Mouse (Mus musculus) forebrain, embryonic 16.5 days (tissue): ENCODE data around the gene Tcp10c. TPM values are rescaled to one million over a fixed set of nuclear protein-coding genes. Genes with fewer than 3 reads are reported as not detected.
"Not testable (repeated sequence)": the region's sequence is repeated elsewhere in the genome, so short reads cannot be mapped to it uniquely, and the experiment has no call there.

ENCODE experiments used
- ATAC-seq: fragments of 200-750 bp; cut with Nextera tagmentation; 2 replicates; pipeline ENCODE4 v1.8.0; 2017; ENCODE audit warnings: mild to moderate bottlenecking, moderate library complexity
- H3K27ac ChIP-seq: fragments of 300-500 bp; sonication (generic); 2 replicates; pipeline ENCODE4 v1.5.1; 2014; ENCODE audit warnings: low read length, control low read depth
- H3K27me3 ChIP-seq: fragments of 300-500 bp; sonication (generic); replicated peaks from 2 replicates; pipeline ENCODE4 v1.6.1; 2014; ENCODE audit warnings: low read length; ENCODE audit not compliant: control insufficient read depth, insufficient read depth
- H3K36me3 ChIP-seq: fragments of 300-500 bp; sonication (generic); 2 replicates; pipeline ENCODE4 v1.6.1; 2014; ENCODE audit not compliant: control insufficient read depth, insufficient read depth
- H3K4me1 ChIP-seq: fragments of 300-500 bp; sonication (generic); replicated peaks from 2 replicates; pipeline ENCODE4 v1.6.1; 2014; ENCODE audit warnings: low read length; ENCODE audit not compliant: control insufficient read depth, insufficient read depth
- H3K4me2 ChIP-seq: fragments of 300-500 bp; sonication (generic); 2 replicates; pipeline ENCODE4 v1.6.1; 2014; ENCODE audit warnings: mild to moderate bottlenecking, low read length, control low read depth
- H3K4me3 ChIP-seq: fragments of 300-500 bp; sonication (generic); replicated peaks from 2 replicates; pipeline ENCODE4 v1.5.1; 2014; ENCODE audit warnings: mild to moderate bottlenecking, low read length, control low read depth
- H3K9ac ChIP-seq: fragments of 300-500 bp; sonication (generic); replicated peaks from 2 replicates; pipeline ENCODE4 v1.6.1; 2014; ENCODE audit warnings: low read depth, low read length, control low read depth
- H3K9me3 ChIP-seq: fragments of 300-500 bp; sonication (generic); 2 replicates; pipeline ENCODE4 v1.6.1; 2016; ENCODE audit warnings: low read length; ENCODE audit not compliant: control insufficient read depth
- WGBS: fragments of 180-500 bp; shearing (Covaris S2); extraction: QIAGEN DNeasy Blood & Tissue Kit; methylation state at CpG from one replicate; pipeline ENCODE4 v1.1.7; 2014; 5-methylcytosine and 5-hydroxymethylcytosine counted together
- polyA plus RNA-seq: library from polyadenylated mRNA; unstranded; fragments of >200 nt; fragmentation: Nextera tagmentation; extraction: Ambion mirVana; gene quantifications from 2 replicates; pipeline ENCODE4 v1.2.1, GENCODE M21; 2015

The Tcp10c gene
- polyA plus RNA-seq, 1 experiment from 2014 or later = not detected

- WGBS = 84% methylated on average over 3 of the region's 3 CpGs
- not testable (repeated sequence) for H3K27me3 ChIP-seq, H3K4me3 ChIP-seq, H3K4me2 ChIP-seq, H3K9me3 ChIP-seq, H3K9ac ChIP-seq, H3K4me1 ChIP-seq, H3K36me3 ChIP-seq, H3K27ac ChIP-seq, ATAC-seq
Measured at GRCm38 (mm10) chr17:13378341-13378740, 24.0 kb downstream of the Tcp10c start.

GRCm38 (mm10) chr17:13379951-13380615 is 25.7 kb downstream of the Tcp10c start:
- H3K4me2 ChIP-seq, H3K9ac ChIP-seq, H3K36me3 ChIP-seq, H3K4me1 ChIP-seq, H3K4me3 ChIP-seq, H3K27me3 ChIP-seq, H3K9me3 ChIP-seq, H3K27ac ChIP-seq: not testable (repeated sequence)
- ATAC-seq = peak; percentile 72
- WGBS = 83% methylated on average over 5 of the region's 7 CpGs

GRCm38 (mm10) chr17:13381286-13381685 is 26.9 kb downstream of the Tcp10c start:
- WGBS = 95% methylated on average over 2 of the region's 2 CpGs
- H3K9ac ChIP-seq, H3K4me2 ChIP-seq, H3K4me1 ChIP-seq, H3K27ac ChIP-seq, ATAC-seq, H3K36me3 ChIP-seq, H3K9me3 ChIP-seq, H3K4me3 ChIP-seq, H3K27me3 ChIP-seq: not testable (repeated sequence)

- H3K27me3 ChIP-seq, H3K4me1 ChIP-seq, H3K4me3 ChIP-seq, H3K9me3 ChIP-seq, H3K27ac ChIP-seq, H3K9ac ChIP-seq, H3K4me2 ChIP-seq, H3K36me3 ChIP-seq: not testable (repeated sequence)
- WGBS = no CpG with 5 or more reads among the region's 4 CpGs
- ATAC-seq = peak; percentile 87
Measured at GRCm38 (mm10) chr17:13391020-13391419, 36.6 kb downstream of the Tcp10c start.

GRCm38 (mm10) chr17:13399961-13400360 is 45.6 kb downstream of the Tcp10c start:
- not testable (repeated sequence) for H3K9me3 ChIP-seq, H3K4me3 ChIP-seq, H3K36me3 ChIP-seq, H3K4me2 ChIP-seq, H3K4me1 ChIP-seq, H3K27ac ChIP-seq, H3K27me3 ChIP-seq, ATAC-seq, H3K9ac ChIP-seq
- WGBS = 89% methylated on average over 4 of the region's 5 CpGs

GRCm38 (mm10) chr17:13402118-13402517 is 47.7 kb downstream of the Tcp10c start:
- ATAC-seq, H3K27me3 ChIP-seq, H3K4me1 ChIP-seq, H3K4me3 ChIP-seq, H3K27ac ChIP-seq, H3K36me3 ChIP-seq, H3K9ac ChIP-seq, H3K4me2 ChIP-seq, H3K9me3 ChIP-seq: not testable (repeated sequence)

- WGBS = 84% methylated on average over 5 of the region's 5 CpGs
- not testable (repeated sequence) for ATAC-seq, H3K4me2 ChIP-seq, H3K4me3 ChIP-seq, H3K4me1 ChIP-seq, H3K27me3 ChIP-seq, H3K9ac ChIP-seq, H3K36me3 ChIP-seq, H3K27ac ChIP-seq, H3K9me3 ChIP-seq
Measured at GRCm38 (mm10) chr17:13403527-13404131, 49.3 kb downstream of the Tcp10c start.

- not testable (repeated sequence) for H3K9me3 ChIP-seq, H3K36me3 ChIP-seq, H3K9ac ChIP-seq, H3K4me2 ChIP-seq, ATAC-seq, H3K27ac ChIP-seq, H3K4me3 ChIP-seq, H3K27me3 ChIP-seq, H3K4me1 ChIP-seq
- whole genome bisulfite sequencing = 85% methylated on average over 3 of the region's 3 CpGs
Measured at GRCm38 (mm10) chr17:13406023-13406422, 51.7 kb downstream of the Tcp10c start.

GRCm38 (mm10) chr17:13406701-13407100 is 52.3 kb downstream of the Tcp10c start:
- WGBS = 93% methylated on average over 5 of the region's 6 CpGs
- H3K4me2 ChIP-seq, H3K4me1 ChIP-seq, H3K4me3 ChIP-seq, ATAC-seq, H3K9ac ChIP-seq, H3K27me3 ChIP-seq, H3K27ac ChIP-seq, H3K36me3 ChIP-seq, H3K9me3 ChIP-seq: not testable (repeated sequence)
